Mouse (Mus musculus) forebrain, embryonic 14.5 days (tissue): ENCODE results near the gene Kctd11. TPM values are rescaled to one million over a fixed set of nuclear protein-coding genes. Genes with fewer than 3 reads are reported as not detected.

Experiments
- ATAC-seq: fragments of 200-750 bp; cut with Nextera tagmentation; 2 replicates; pipeline ENCODE4 v1.8.0; 2017; ENCODE audit warnings: mild to moderate bottlenecking, moderate library complexity
- DNase-seq: peaks from one replicate; pipeline ENCODE4 v3.0.0-alpha.2; 2015; ENCODE audit warnings: low spot score
- H3K27ac ChIP-seq: fragments of 300-500 bp; sonication (generic); 2 replicates; pipeline ENCODE4 v1.5.1; 2014; ENCODE audit warnings: low read depth, mild to moderate bottlenecking, control low read depth, low read length, moderate library complexity
- H3K27me3 ChIP-seq: fragments of 300-500 bp; sonication (generic); replicated peaks from 2 replicates; pipeline ENCODE4 v1.6.1; 2014; ENCODE audit warnings: low read length, control low read depth, mixed read lengths; ENCODE audit not compliant: control insufficient read depth, insufficient read depth
- H3K36me3 ChIP-seq: fragments of 300-500 bp; sonication (generic); 2 replicates; pipeline ENCODE4 v1.6.1; 2014; ENCODE audit warnings: low read length, control low read depth; ENCODE audit not compliant: control insufficient read depth, insufficient read depth
- H3K4me1 ChIP-seq: fragments of 300-500 bp; sonication (generic); 2 replicates; pipeline ENCODE4 v1.6.1; 2014; ENCODE audit warnings: antibody characterized with exemption, low read length, control low read depth; ENCODE audit not compliant: control insufficient read depth, insufficient read depth
- H3K4me2 ChIP-seq: fragments of 300-500 bp; sonication (generic); 2 replicates; pipeline ENCODE4 v1.6.1; 2014; ENCODE audit warnings: mild to moderate bottlenecking, control low read depth, low read length
- H3K4me3 ChIP-seq: fragments of 300-500 bp; sonication (generic); 2 replicates; pipeline ENCODE4 v1.5.1; 2014; ENCODE audit warnings: low read depth, low read length, control low read depth
- H3K9ac ChIP-seq: fragments of 300-500 bp; sonication (generic); 2 replicates; pipeline ENCODE4 v1.6.1; 2014; ENCODE audit warnings: mild to moderate bottlenecking, low read length, control low read depth, moderate library complexity
- H3K9me3 ChIP-seq: fragments of 300-500 bp; sonication (generic); replicated peaks from 2 replicates; pipeline ENCODE4 v1.6.1; 2016; ENCODE audit warnings: low read length, control low read depth, mixed read lengths; ENCODE audit not compliant: control insufficient read depth
- WGBS: fragments of 180-500 bp; shearing (Covaris S2); extraction: QIAGEN DNeasy Blood & Tissue Kit; methylation state at CpG from one replicate; pipeline ENCODE4 v1.1.7; 2014; 5-methylcytosine and 5-hydroxymethylcytosine counted together
- polyA plus RNA-seq: library from polyadenylated mRNA; unstranded; fragments of >200 nt; fragmentation: Nextera tagmentation; extraction: Ambion mirVana; gene quantifications from 2 replicates; pipeline ENCODE4 v1.2.1, GENCODE M21; 2014

Kctd11 gene
- polyA plus RNA-seq, 1 experiment from 2014 or later = 1.2 TPM

DNA sequence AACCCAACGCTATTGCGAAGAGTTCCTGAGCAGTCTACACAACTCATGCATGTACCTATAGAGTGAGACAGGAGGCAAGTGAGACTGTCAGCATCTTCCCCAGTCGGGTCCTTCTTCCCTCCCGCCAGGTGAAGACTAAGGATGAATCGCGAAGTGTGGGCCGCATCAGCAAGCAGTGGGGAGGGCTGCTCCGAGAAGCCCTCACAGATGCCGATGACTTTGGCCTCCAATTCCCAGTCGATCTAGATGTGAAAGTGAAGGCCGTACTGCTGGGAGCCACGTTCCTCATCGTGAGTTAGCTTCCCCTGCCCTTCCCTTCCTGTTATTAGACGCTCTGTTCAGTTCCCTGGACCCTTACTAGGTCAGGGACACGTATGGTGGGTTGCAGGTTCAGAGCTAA, 31.3 kb downstream of the Kctd11 start:
- no peak overlapping the region for H3K4me2 ChIP-seq
- H3K27ac ChIP-seq = no peak overlapping the region
- H3K36me3 ChIP-seq = peaks cover 52% of the 10 kb centered on the region
- no peaks in the 10 kb centered on the region for H3K9me3 ChIP-seq
- ATAC-seq (no peak), DNase-seq (no peak)
- no peak overlapping the region for H3K4me3 ChIP-seq
- 93% methylated on average over 15 of the region's 15 CpGs for WGBS
- H3K27me3 ChIP-seq = no peaks in the 10 kb centered on the region
- H3K4me1 ChIP-seq = peaks cover 14% of the 10 kb centered on the region
- no peak overlapping the region for H3K9ac ChIP-seq

GRCm38 (mm10) chr11:69849128-69849527, 32.1 kb downstream of the Kctd11 start:
- ATAC-seq (no peak), DNase-seq (no peak)
- no peak overlapping the region for H3K27ac ChIP-seq
- no peaks in the 10 kb centered on the region for H3K27me3 ChIP-seq
- H3K4me2 ChIP-seq = no peak overlapping the region
- H3K4me3 ChIP-seq = no peak overlapping the region
- no peaks in the 10 kb centered on the region for H3K9me3 ChIP-seq
- peaks cover 52% of the 10 kb centered on the region for H3K36me3 ChIP-seq
- no peak overlapping the region for H3K9ac ChIP-seq
- WGBS = 93% methylated on average over 9 of the region's 9 CpGs
- H3K4me1 ChIP-seq = peaks cover 14% of the 10 kb centered on the region

GRCm38 (mm10) chr11:69848021-69848420, 33.2 kb downstream of the Kctd11 start:
- H3K36me3 ChIP-seq = peaks cover 52% of the 10 kb centered on the region
- 97% methylated on average over 6 of the region's 6 CpGs for WGBS

GRCm38 (mm10) chr11:69846738-69847688, 34.2 kb downstream of the Kctd11 start:
- H3K27me3 ChIP-seq = no peaks in the 10 kb centered on the region
- peaks cover 43% of the 10 kb centered on the region for H3K36me3 ChIP-seq
- DNase-seq = no peak
- no peaks in the 10 kb centered on the region for H3K9me3 ChIP-seq
- H3K4me1 ChIP-seq = peaks cover 14% of the 10 kb centered on the region
- H3K4me3 ChIP-seq = peak overlapping the region; percentile 57
- peak overlapping the region; percentile 76 for H3K9ac ChIP-seq
- whole genome bisulfite sequencing = 13% methylated on average over 37 of the region's 37 CpGs
- ATAC-seq = peak; percentile 67
- H3K4me2 ChIP-seq = peak overlapping the region; percentile 81
- H3K27ac ChIP-seq = peak overlapping the region; percentile 94

More at GRCm38 (mm10) chr11:69848021-69848420, 33.2 kb downstream of the Kctd11 start:
- H3K9me3 ChIP-seq = no peaks in the 10 kb centered on the region
- H3K9ac ChIP-seq = no peak overlapping the region
- DNase-seq (no peak), ATAC-seq (no peak)
- no peak overlapping the region for H3K27ac ChIP-seq
- H3K4me2 ChIP-seq = peak overlapping the region; percentile 81
- peaks cover 14% of the 10 kb centered on the region for H3K4me1 ChIP-seq
- no peaks in the 10 kb centered on the region for H3K27me3 ChIP-seq
- H3K4me3 ChIP-seq = no peak overlapping the region

GRCm38 (mm10) chr11:69846198-69846680, 35.0 kb downstream of the Kctd11 start, which contains the start of gene Plscr3:
Gene Plscr3, plus strand, starts transcription at chr11:69846376.
- peak within 1 kb of the TSS; percentile 76 for H3K9ac ChIP-seq
- H3K4me1 ChIP-seq = peaks cover 14% of the 10 kb centered on the region
- WGBS = 2% methylated on average over 38 of the region's 38 CpGs
- H3K27me3 ChIP-seq = no peaks in the 10 kb centered on the region
- H3K9me3 ChIP-seq = no peaks in the 10 kb centered on the region
- H3K36me3 ChIP-seq = peaks cover 35% of the 10 kb centered on the region
- peak; percentile 93 for DNase-seq
- H3K4me3 ChIP-seq = peak within 1 kb of the TSS; percentile 57
- H3K27ac ChIP-seq = peak within 1 kb of the TSS; percentile 94
- peak within 1 kb of the TSS; percentile 81 for H3K4me2 ChIP-seq
- peak; percentile 95 for ATAC-seq

DNA sequence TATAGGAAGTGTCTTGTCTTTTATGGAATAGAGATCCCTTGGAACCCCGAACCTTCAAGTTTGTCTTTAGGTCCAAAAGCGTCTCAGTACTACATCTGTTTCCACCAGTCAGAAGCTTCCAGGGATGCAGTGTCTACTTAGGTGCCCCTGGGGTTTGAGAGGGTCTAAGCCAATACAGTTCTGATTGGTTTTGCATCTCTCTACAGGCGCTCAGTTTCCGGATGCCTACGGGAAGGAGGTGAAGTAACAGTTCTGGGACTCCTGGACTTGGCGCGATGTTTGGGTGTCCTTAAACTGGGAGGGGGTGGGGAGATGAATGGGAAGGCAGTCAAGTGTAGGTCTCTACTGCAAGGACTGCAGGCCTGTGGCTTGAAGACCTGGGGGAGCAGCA, 42.5 kb downstream of the Kctd11 start:
- peak; percentile 2; the same call in 1 of the 2 replicates for ATAC-seq
- peak overlapping the region; percentile 95 for H3K27ac ChIP-seq
- WGBS = 3% methylated on average over 7 of the region's 7 CpGs

GRCm38 (mm10) chr11:69837952-69838713, 43.1 kb downstream of the Kctd11 start, which contains the start of gene Tmem256:
Gene Tmem256, plus strand, starts transcription at chr11:69838514.
- peaks cover 9% of the 10 kb centered on the region for H3K36me3 ChIP-seq
- H3K27me3 ChIP-seq = no peaks in the 10 kb centered on the region
- DNase-seq (peak; percentile 99), ATAC-seq (peak; percentile 90)
- peak within 1 kb of the TSS; percentile 95 for H3K27ac ChIP-seq
- peaks cover 30% of the 10 kb centered on the region for H3K4me1 ChIP-seq
- peak within 1 kb of the TSS; percentile 96 for H3K4me2 ChIP-seq
- peak within 1 kb of the TSS; percentile 90 for H3K4me3 ChIP-seq
- H3K9me3 ChIP-seq = no peaks in the 10 kb centered on the region
- H3K9ac ChIP-seq = peak within 1 kb of the TSS; percentile 98
- WGBS = under 1% methylated on average over 34 of the region's 34 CpGs

More for the DNA sequence above, 42.5 kb downstream of the Kctd11 start:
- Histone ChIP-seq H3K4me1 (peaks cover 29% of the 10 kb centered on the region), H3K9me3 (no peaks in the 10 kb centered on the region), H3K4me2 (peak overlapping the region; percentile 96), H3K9ac (peak overlapping the region; percentile 98), H3K27me3 (no peaks in the 10 kb centered on the region), H3K4me3 (peak overlapping the region; percentile 90), H3K36me3 (peaks cover 3% of the 10 kb centered on the region; the same call in 1 of the 2 replicates)
- peak; percentile 46 for DNase-seq

DNA sequence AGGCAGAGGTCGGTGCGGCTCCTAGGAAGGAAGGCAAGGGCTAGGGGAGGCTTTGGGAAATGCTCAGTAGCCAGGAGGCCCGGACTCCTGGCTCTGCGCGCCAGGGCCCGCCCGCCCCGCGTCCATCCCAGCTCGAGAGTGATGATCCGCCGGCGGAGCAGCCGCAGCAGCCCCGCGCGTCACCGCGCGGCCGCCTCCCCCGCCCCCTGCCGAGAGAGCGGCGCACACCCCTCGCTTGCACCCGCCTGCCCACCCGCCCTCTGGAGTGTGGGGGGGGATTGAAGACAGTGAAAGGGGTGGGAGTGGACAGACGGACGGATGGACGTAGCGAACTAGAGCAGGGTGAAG, 43.6 kb downstream of the Kctd11 start, which contains the start of gene Nlgn2:
Gene Nlgn2, minus strand, starts transcription at position 181 of the 348 bp plus-strand sequence.
- peak within 1 kb of the TSS; percentile 98 for H3K9ac ChIP-seq
- no peaks in the 10 kb centered on the region for H3K9me3 ChIP-seq
- no peaks in the 10 kb centered on the region for H3K27me3 ChIP-seq
- peak within 1 kb of the TSS; percentile 96 for H3K4me2 ChIP-seq
- ATAC-seq (peak; percentile 73; the same call in 1 of the 2 replicates), DNase-seq (no peak)
- peaks cover 14% of the 10 kb centered on the region for H3K36me3 ChIP-seq
- H3K4me1 ChIP-seq = peaks cover 30% of the 10 kb centered on the region
- peak within 1 kb of the TSS; percentile 95 for H3K27ac ChIP-seq
- H3K4me3 ChIP-seq = peak within 1 kb of the TSS; percentile 90
- WGBS = under 1% methylated on average over 19 of the region's 32 CpGs
